Comparison of ENCODE assay signal across 13 mouse cellular contexts in the genomic region with DNA sequence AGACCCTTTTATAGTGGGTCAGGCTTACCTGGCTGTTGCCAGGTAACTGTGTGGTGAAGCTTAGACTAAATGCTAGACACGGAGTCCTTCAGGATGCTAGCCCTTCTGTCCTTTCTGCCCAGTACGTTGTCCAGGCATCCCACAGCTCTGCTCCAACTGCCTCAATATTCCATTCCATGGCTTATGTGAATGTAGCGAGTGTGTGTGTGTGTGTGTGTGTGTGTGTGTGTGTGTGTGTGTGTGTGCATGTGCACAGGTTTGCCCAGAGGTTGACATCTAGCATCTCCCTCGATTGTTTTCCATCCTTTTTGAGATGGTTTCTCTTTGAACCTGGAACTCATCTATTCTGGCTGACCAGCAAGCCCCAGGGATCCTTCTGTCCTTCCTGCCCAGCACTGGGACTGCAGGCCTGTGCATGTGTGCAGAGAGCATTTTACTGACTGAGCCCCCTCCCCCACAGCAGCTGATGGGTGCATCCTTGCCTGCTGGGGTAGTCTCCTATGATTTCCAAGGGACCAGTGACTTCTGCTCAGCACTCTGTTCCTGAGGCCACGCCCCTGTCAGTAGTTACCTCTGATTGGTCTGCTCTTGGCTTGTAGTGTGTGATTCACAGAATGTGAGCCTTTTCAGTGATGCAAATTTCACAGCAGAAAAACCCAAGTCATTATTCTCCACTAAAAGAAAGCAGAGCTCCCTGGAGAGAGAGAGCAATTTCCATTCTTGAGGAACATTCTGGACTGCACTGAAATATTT. TPM values are rescaled to one million over a fixed set of nuclear protein-coding genes. Genes with fewer than 3 reads are reported as not detected.
DNase-seq lines count a peak whose midpoint lies in the region; ATAC-seq lines count a peak whose summit lies in the region.
"Had no signal": no experiment of that assay in that cellular context is flagged by ENCODE, and none has a peak within 500 bp of the region (broad histone marks: within the 10 kb centered on the region; RNA-seq: fewer than 3 reads in every experiment).

No protein-coding gene starts in this region.

- no peak overlapping the region for H3K4me3 ChIP-seq in hindbrain, embryonic 12.5 days
- H3K4me3 ChIP-seq: embryonic facial prominence, embryonic 12.5 days; limb, embryonic 13.5 days had no signal

- H3K36me3 ChIP-seq in hindbrain, embryonic 12.5 days = no peaks in the 10 kb centered on the region
- H3K36me3 ChIP-seq: embryonic facial prominence, embryonic 12.5 days; limb, embryonic 13.5 days had no signal

- peaks cover 17% of the 10 kb centered on the region for H3K4me1 ChIP-seq in hindbrain, embryonic 12.5 days
- H3K4me1 ChIP-seq: limb, embryonic 13.5 days had no signal

- no peak overlapping the region for H3K9ac ChIP-seq in hindbrain, embryonic 12.5 days
- H3K9ac ChIP-seq: embryonic facial prominence, embryonic 12.5 days; limb, embryonic 13.5 days had no signal

- H3K27me3 ChIP-seq in hindbrain, embryonic 12.5 days = no peaks in the 10 kb centered on the region
- H3K27me3 ChIP-seq: embryonic facial prominence, embryonic 12.5 days; limb, embryonic 13.5 days had no signal

- no peak overlapping the region for H3K27ac ChIP-seq in hindbrain, embryonic 12.5 days
- H3K27ac ChIP-seq: embryonic facial prominence, embryonic 12.5 days; limb, embryonic 13.5 days had no signal

- no peaks in the 10 kb centered on the region for H3K9me3 ChIP-seq in hindbrain, embryonic 12.5 days (replicated peaks)
- H3K9me3 ChIP-seq: embryonic facial prominence, embryonic 12.5 days; limb, embryonic 13.5 days had no signal

- WGBS in hindbrain, embryonic 12.5 days = 69% methylated on average over 5 of the region's 5 CpGs

- no peak overlapping the region for H3K4me2 ChIP-seq in hindbrain, embryonic 12.5 days (replicated peaks)
- H3K4me2 ChIP-seq: embryonic facial prominence, embryonic 12.5 days; limb, embryonic 13.5 days had no signal

- peak; percentile 87 for ATAC-seq in hindbrain, embryonic 12.5 days (ENCODE audit: low FRiP score)

- DNase-seq in adrenal gland, adult 2 months = peak; percentile 35
- no peak for DNase-seq in adrenal gland, adult 18-20 months (ENCODE audit: low spot score in 2 of 2)
- DNase-seq in right cerebral cortex, postnatal 14 days = peak; percentile 17
- DNase-seq in right cerebral cortex, adult 18-20 months = no peak
- peak; percentile 16 for DNase-seq in retina, embryonic 14.5 days (ENCODE audit: low spot score)
- DNase-seq in left cerebral cortex, adult 8-10 months (ENCODE audit: low spot score in 2 of 2) = no peak
- no peak for DNase-seq in frontal cortex, postnatal 10 days (ENCODE audit: low spot score in 2 of 2)
- DNase-seq: kidney, postnatal 10 days had no signal

RNA-seq across cellular contexts. Expression of gene Lrrc66, which starts 33.2 kb away (rescaled TPM):
- not detected for total RNA-seq in adrenal gland, adult 2 months (2021)
- polyA plus RNA-seq in adrenal gland, adult 2 months (2012; rRNA removed) = not detected in 2 replicates
- total RNA-seq in adrenal gland, adult 18-20 months (2021) = under 1 TPM in 1 of 2 experiments, not detected in 1; 0.10 TPM
- polyA plus RNA-seq in hindbrain, embryonic 12.5 days (2016; fragmentation: Nextera tagmentation; extraction: Ambion mirVana) = not detected in 2 replicates
- not detected for total RNA-seq in left cerebral cortex, adult 8-10 months (2022)
- polyA plus RNA-seq: gonadal fat pad, adult 2 months; limb, embryonic 13.5 days had no signal

RNA-seq across cellular contexts. Expression of gene Sgcb, which starts 48.5 kb away (rescaled TPM):
- total RNA-seq in adrenal gland, adult 2 months (2021) = 10 to 100 TPM; 21.0 to 22.3 TPM
- 4.4 and 4.9 TPM in 2 replicates for polyA plus RNA-seq in adrenal gland, adult 2 months (2012; rRNA removed)
- 10 to 100 TPM; 20.9 to 26.7 TPM for total RNA-seq in adrenal gland, adult 18-20 months (2021)
- 26.5 and 29.1 TPM in 2 replicates for polyA plus RNA-seq in hindbrain, embryonic 12.5 days (2016; fragmentation: Nextera tagmentation; extraction: Ambion mirVana)
- 10 to 100 TPM; 41.5 to 51.6 (median 44.8) TPM for total RNA-seq in left cerebral cortex, adult 8-10 months (2022)

RNA-seq across cellular contexts. Expression of gene Spata18, which starts 52.1 kb away (rescaled TPM):
- not detected for total RNA-seq in adrenal gland, adult 2 months (2021)
- polyA plus RNA-seq in adrenal gland, adult 2 months (2012; rRNA removed) = not detected in 2 replicates
- not detected for total RNA-seq in adrenal gland, adult 18-20 months (2021)
- 0.90 and 1.1 TPM in 2 replicates for polyA plus RNA-seq in hindbrain, embryonic 12.5 days (2016; fragmentation: Nextera tagmentation; extraction: Ambion mirVana)
- total RNA-seq in left cerebral cortex, adult 8-10 months (2022) = 1 to 10 TPM in 2 of 4 experiments, under 1 TPM in 2; 0.48 to 1.3 (median 0.79) TPM
- polyA plus RNA-seq: small intestine, adult 2 months had no signal

Comparison
In these comparisons a context has a peak if more than half of its experiments do, and no peak if none do; other contexts are left out.
1. DNase-seq: peak in adrenal gland, adult 2 months (single experiment), right cerebral cortex, postnatal 14 days (single experiment) and retina, embryonic 14.5 days (single experiment); none in adrenal gland, adult 18-20 months (0 of 2), right cerebral cortex, adult 18-20 months (single experiment), left cerebral cortex, adult 8-10 months (0 of 2) and frontal cortex, postnatal 10 days (0 of 2).